Mouse (Mus musculus) neural tube, embryonic 13.5 days (tissue): ENCODE data around the gene Dscam. TPM values are rescaled to one million over a fixed set of nuclear protein-coding genes. Genes with fewer than 3 reads are reported as not detected.

Source experiments
- ATAC-seq: fragments of 200-750 bp; cut with Nextera tagmentation; 2 replicates; pipeline ENCODE4 v1.8.0; 2017; ENCODE audit warnings: low read depth, mild to moderate bottlenecking, moderate TSS enrichment, moderate library complexity
- H3K27ac ChIP-seq: fragments of 300-500 bp; sonication (generic); replicated peaks from 2 replicates; pipeline ENCODE4 v1.5.1; 2015; ENCODE audit warnings: moderate library complexity, mild to moderate bottlenecking, inconsistent platforms
- H3K27me3 ChIP-seq: fragments of 300-500 bp; sonication (generic); 2 replicates; pipeline ENCODE4 v1.6.1; 2015; ENCODE audit warnings: mild to moderate bottlenecking, inconsistent platforms
- H3K36me3 ChIP-seq: fragments of 300-500 bp; sonication (generic); 2 replicates; pipeline ENCODE4 v1.6.1; 2015; ENCODE audit warnings: mild to moderate bottlenecking, inconsistent platforms
- H3K4me1 ChIP-seq: fragments of 300-500 bp; sonication (generic); replicated peaks from 2 replicates; pipeline ENCODE4 v1.6.1; 2015; ENCODE audit warnings: inconsistent platforms
- H3K4me2 ChIP-seq: fragments of 300-500 bp; sonication (generic); 2 replicates; pipeline ENCODE4 v1.6.1; 2015; ENCODE audit warnings: inconsistent platforms, mild to moderate bottlenecking, moderate library complexity
- H3K4me3 ChIP-seq: fragments of 300-500 bp; sonication (generic); 2 replicates; pipeline ENCODE4 v1.5.1; 2015; ENCODE audit warnings: mild to moderate bottlenecking, inconsistent platforms
- H3K9ac ChIP-seq: fragments of 300-500 bp; sonication (generic); 2 replicates; pipeline ENCODE4 v1.6.1; 2015; ENCODE audit warnings: moderate library complexity, mild to moderate bottlenecking, inconsistent platforms
- H3K9me3 ChIP-seq: fragments of 300-500 bp; sonication (generic); 2 replicates; pipeline ENCODE4 v1.6.1; 2016; ENCODE audit warnings: inconsistent platforms
- WGBS: fragments of 180-500 bp; shearing (Covaris S2); methylation state at CpG from one replicate; pipeline ENCODE4 v1.1.7; 2015; 5-methylcytosine and 5-hydroxymethylcytosine counted together
- polyA plus RNA-seq: library from polyadenylated mRNA; unstranded; fragments of >200 nt; fragmentation: Nextera tagmentation; extraction: Ambion mirVana; gene quantifications from 2 replicates; pipeline ENCODE4 v1.2.1, GENCODE M21; 2015

Gene Dscam
- polyA plus RNA-seq, 1 experiment from 2014 or later = 6.7 TPM

GRCm38 (mm10) chr16:96555412-96555811 lies 615.1 kb downstream of the Dscam start:
- Histone ChIP-seq H3K4me1 (no peaks in the 10 kb centered on the region), H3K9ac (no peak overlapping the region), H3K4me2 (no peak overlapping the region), H3K36me3 (no peaks in the 10 kb centered on the region), H3K27ac (no peak overlapping the region), H3K27me3 (no peaks in the 10 kb centered on the region), H3K4me3 (no peak overlapping the region), H3K9me3 (no peaks in the 10 kb centered on the region)
- ATAC-seq = no peak
- WGBS = 82% methylated on average over 4 of the region's 4 CpGs

GRCm38 (mm10) chr16:96552680-96553079 lies 617.9 kb downstream of the Dscam start:
- Histone ChIP-seq H3K4me3 (no peak overlapping the region), H3K4me2 (no peak overlapping the region), H3K27ac (no peak overlapping the region), H3K9me3 (no peaks in the 10 kb centered on the region), H3K9ac (no peak overlapping the region), H3K4me1 (no peaks in the 10 kb centered on the region), H3K27me3 (no peaks in the 10 kb centered on the region), H3K36me3 (no peaks in the 10 kb centered on the region)
- WGBS = 81% methylated on average over 2 of the region's 2 CpGs
- ATAC-seq = no peak

- Histone ChIP-seq H3K4me3 (no peak overlapping the region), H3K27me3 (no peaks in the 10 kb centered on the region), H3K9ac (no peak overlapping the region), H3K4me1 (no peaks in the 10 kb centered on the region), H3K4me2 (no peak overlapping the region), H3K36me3 (no peaks in the 10 kb centered on the region), H3K9me3 (no peaks in the 10 kb centered on the region), H3K27ac (no peak overlapping the region)
- 67% methylated on average over 2 of the region's 2 CpGs for WGBS
- no peak for ATAC-seq
Measured at GRCm38 (mm10) chr16:96541056-96541455, 629.5 kb downstream of the Dscam start.

Other genes with a start within 250 kb of the Dscam start
- gene Bace2, start 186.0 kb upstream of the Dscam start, polyA plus RNA-seq = 4.7 and 6.0 TPM in 2 replicates